Mouse (Mus musculus) heart, embryonic 16.5 days (tissue): ENCODE results near the gene Col27a1. TPM values are rescaled to one million over a fixed set of nuclear protein-coding genes. Genes with fewer than 3 reads are reported as not detected.

ENCODE experiments used
- ATAC-seq: fragments of 200-750 bp; cut with Nextera tagmentation; replicated peaks from 2 replicates; pipeline ENCODE4 v1.8.0; 2017; ENCODE audit warnings: moderate number of reproducible peaks; ENCODE audit not compliant: insufficient read depth, low FRiP score; ENCODE audit errors: extremely low read depth
- H3K27ac ChIP-seq: fragments of 300-500 bp; sonication (generic); 2 replicates; pipeline ENCODE4 v1.5.1; 2014; ENCODE audit warnings: mild to moderate bottlenecking, low read length, control low read depth, moderate library complexity
- H3K27me3 ChIP-seq: fragments of 300-500 bp; sonication (generic); 2 replicates; pipeline ENCODE4 v1.6.1; 2014; ENCODE audit warnings: low read length, mixed read lengths; ENCODE audit not compliant: control insufficient read depth, insufficient read depth
- H3K36me3 ChIP-seq: fragments of 300-500 bp; sonication (generic); 2 replicates; pipeline ENCODE4 v1.6.1; 2014; ENCODE audit not compliant: control insufficient read depth, insufficient read depth
- H3K4me1 ChIP-seq: fragments of 300-500 bp; sonication (generic); 2 replicates; pipeline ENCODE4 v1.6.1; 2014; ENCODE audit warnings: low read length, mixed read lengths; ENCODE audit not compliant: control insufficient read depth, insufficient read depth
- H3K4me2 ChIP-seq: fragments of 300-500 bp; sonication (generic); 2 replicates; pipeline ENCODE4 v1.6.1; 2014; ENCODE audit warnings: low read depth, mild to moderate bottlenecking, control low read depth, low read length
- H3K4me3 ChIP-seq: fragments of 300-500 bp; sonication (generic); 2 replicates; pipeline ENCODE4 v1.5.1; 2014; ENCODE audit warnings: mild to moderate bottlenecking, control low read depth, low read length
- H3K9ac ChIP-seq: fragments of 300-500 bp; sonication (generic); 2 replicates; pipeline ENCODE4 v1.6.1; 2014; ENCODE audit warnings: low read length, control low read depth
- H3K9me3 ChIP-seq: fragments of 300-500 bp; sonication (generic); replicated peaks from 2 replicates; pipeline ENCODE4 v1.6.1; 2016; ENCODE audit warnings: low read length; ENCODE audit not compliant: control insufficient read depth
- WGBS: fragments of 180-500 bp; shearing (Covaris S2); extraction: QIAGEN DNeasy Blood & Tissue Kit; methylation state at CpG from one replicate; pipeline ENCODE4 v1.1.7; 2014; 5-methylcytosine and 5-hydroxymethylcytosine counted together
- polyA plus RNA-seq: library from polyadenylated mRNA; unstranded; fragments of >200 nt; fragmentation: Nextera tagmentation; extraction: Ambion mirVana; gene quantifications from 2 replicates; pipeline ENCODE4 v1.2.1, GENCODE M21; 2015

Gene Col27a1
- polyA plus RNA-seq, 1 experiment from 2014 or later = 3.0 TPM

DNA sequence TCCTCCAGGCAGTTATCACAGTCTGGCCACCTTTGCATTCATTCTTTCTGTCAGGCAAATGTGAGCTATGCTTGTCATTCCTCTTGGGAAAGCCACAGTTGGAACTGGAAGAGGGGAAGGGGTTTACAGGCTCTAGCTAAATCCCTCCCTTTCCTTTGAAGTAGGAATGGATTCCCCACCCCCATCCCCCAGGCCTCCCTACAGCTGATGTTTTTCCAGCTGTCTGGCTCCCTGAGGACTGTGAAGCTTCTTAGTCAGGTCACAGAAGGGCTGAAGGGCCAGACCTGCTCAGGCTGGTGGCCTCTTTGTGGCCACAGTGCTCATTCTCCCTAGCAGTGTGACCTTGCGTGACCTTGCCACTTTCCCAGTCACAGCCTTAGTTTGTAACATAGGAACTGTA lies 49.1 kb downstream of the Col27a1 start:
- Histone ChIP-seq H3K9ac (no peak overlapping the region), H3K27ac (no peak overlapping the region), H3K27me3 (no peaks in the 10 kb centered on the region), H3K4me2 (no peak overlapping the region), H3K4me3 (no peak overlapping the region), H3K9me3 (no peaks in the 10 kb centered on the region), H3K36me3 (no peaks in the 10 kb centered on the region), H3K4me1 (peaks cover 19% of the 10 kb centered on the region)
- WGBS = 52% methylated on average over 1 of the region's 1 CpGs
- ATAC-seq = no peak

DNA sequence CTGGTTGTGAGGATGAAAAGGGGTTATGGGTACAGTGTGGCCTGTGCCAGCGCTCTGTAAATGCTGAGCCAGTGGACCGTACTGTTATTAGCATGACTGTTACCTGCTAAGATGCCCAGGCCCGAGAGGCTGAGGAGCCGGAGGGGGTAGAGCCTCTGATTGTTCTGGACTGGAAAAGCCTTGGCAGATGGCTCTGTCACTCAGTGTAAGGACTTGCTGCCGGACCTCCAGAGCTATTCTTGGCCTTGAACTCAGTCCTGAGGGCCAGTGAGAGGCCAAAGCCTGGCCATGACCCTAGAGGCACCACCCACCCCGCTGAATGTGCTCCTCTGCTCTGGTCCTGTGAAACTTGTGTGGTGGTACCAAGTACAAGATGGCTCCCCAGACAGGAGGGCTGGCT lies 52.5 kb downstream of the Col27a1 start:
- ATAC-seq = no peak

DNA sequence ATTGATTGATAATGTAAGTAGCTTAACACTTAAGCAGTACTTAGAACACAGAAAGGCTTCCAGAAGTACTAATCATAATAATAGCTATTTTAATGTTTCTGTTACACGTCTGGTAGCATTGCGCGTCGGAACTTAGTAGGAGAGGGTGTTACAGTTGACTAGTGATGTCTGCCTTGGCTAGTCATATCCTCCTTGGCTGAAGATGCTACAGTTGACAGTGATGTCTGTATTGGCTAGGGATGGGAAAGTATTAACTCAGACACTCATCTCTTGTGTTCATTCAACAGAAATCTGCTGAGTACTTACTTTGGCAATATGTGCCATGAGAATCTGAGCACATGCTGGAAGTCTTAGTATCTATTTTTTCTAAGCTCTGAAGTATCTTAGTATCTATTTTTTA lies 53.3 kb downstream of the Col27a1 start:
- H3K9me3 ChIP-seq = no peaks in the 10 kb centered on the region
- no peak overlapping the region for H3K27ac ChIP-seq
- H3K4me1 ChIP-seq = peaks cover 2% of the 10 kb centered on the region; the same call in 1 of the 2 replicates
- WGBS = 94% methylated on average over 4 of the region's 4 CpGs
- no peak for ATAC-seq
- H3K9ac ChIP-seq = no peak overlapping the region
- no peaks in the 10 kb centered on the region for H3K36me3 ChIP-seq
- peaks cover 5% of the 10 kb centered on the region; the same call in 1 of the 2 replicates for H3K27me3 ChIP-seq
- no peak overlapping the region for H3K4me2 ChIP-seq
- no peak overlapping the region for H3K4me3 ChIP-seq

More for the DNA sequence above, 52.5 kb downstream of the Col27a1 start:
- Histone ChIP-seq H3K36me3 (no peaks in the 10 kb centered on the region), H3K9ac (no peak overlapping the region), H3K4me3 (no peak overlapping the region), H3K4me2 (no peak overlapping the region), H3K9me3 (no peaks in the 10 kb centered on the region), H3K4me1 (peaks cover 2% of the 10 kb centered on the region; the same call in 1 of the 2 replicates), H3K27me3 (peaks cover 5% of the 10 kb centered on the region; the same call in 1 of the 2 replicates), H3K27ac (no peak overlapping the region)
- WGBS = 86% methylated on average over 6 of the region's 6 CpGs

DNA sequence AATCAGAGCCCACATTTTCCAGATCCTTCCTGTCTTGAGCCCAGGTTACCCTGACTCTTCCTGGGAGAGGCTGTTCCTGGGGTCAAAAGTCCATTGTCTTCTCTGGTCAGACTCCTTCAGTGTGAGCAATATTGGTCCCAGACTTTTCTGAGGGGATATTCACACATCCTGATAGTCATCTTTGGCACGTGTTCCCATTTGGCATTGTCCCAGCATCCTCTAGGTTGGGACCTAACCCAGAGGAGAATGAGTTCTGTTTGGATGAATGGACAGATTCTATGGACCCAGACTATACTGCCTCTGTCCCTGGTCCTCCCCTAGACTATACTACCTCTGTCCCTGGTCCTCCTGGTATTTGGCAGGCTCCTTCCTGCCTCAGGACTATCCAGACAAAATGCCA lies 53.8 kb downstream of the Col27a1 start:
- H3K27me3 ChIP-seq = peaks cover 5% of the 10 kb centered on the region; the same call in 1 of the 2 replicates

DNA sequence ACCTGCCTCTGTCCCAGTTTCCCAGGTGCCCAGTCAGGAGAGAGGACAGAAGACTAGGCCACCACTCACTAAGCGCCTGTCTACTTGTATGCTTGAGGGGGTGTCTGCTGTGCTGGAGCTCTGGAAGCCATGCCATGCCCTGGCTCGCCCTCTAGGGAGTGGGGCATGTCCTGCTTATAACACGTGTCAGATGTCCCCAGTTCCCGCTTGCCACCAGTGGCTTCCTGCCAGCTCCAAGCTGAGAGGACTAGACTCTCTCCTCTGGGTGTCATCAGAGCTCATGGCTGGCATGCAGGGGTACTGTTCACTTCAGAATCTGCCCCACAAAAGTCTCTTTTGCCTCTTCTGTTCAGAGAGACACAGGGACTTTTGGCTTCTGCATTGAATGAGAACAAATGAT lies 55.0 kb downstream of the Col27a1 start:
- Histone ChIP-seq H3K4me2 (no peak overlapping the region), H3K27ac (no peak overlapping the region), H3K4me1 (no peaks in the 10 kb centered on the region; the same call in 1 of the 2 replicates), H3K9me3 (no peaks in the 10 kb centered on the region), H3K27me3 (peaks cover 5% of the 10 kb centered on the region; the same call in 1 of the 2 replicates), H3K9ac (no peak overlapping the region), H3K4me3 (no peak overlapping the region), H3K36me3 (no peaks in the 10 kb centered on the region)
- ATAC-seq = peak; percentile 52; the same call in 1 of the 2 replicates
- 52% methylated on average over 4 of the region's 4 CpGs for WGBS

More for the DNA sequence above, 53.8 kb downstream of the Col27a1 start:
- no peaks in the 10 kb centered on the region for H3K9me3 ChIP-seq
- 52% methylated on average over 1 of the region's 1 CpGs for WGBS
- no peak for ATAC-seq
- H3K4me3 ChIP-seq = no peak overlapping the region
- peaks cover 2% of the 10 kb centered on the region; the same call in 1 of the 2 replicates for H3K4me1 ChIP-seq
- H3K36me3 ChIP-seq = no peaks in the 10 kb centered on the region
- no peak overlapping the region for H3K4me2 ChIP-seq
- H3K27ac ChIP-seq = no peak overlapping the region
- H3K9ac ChIP-seq = no peak overlapping the region

DNA sequence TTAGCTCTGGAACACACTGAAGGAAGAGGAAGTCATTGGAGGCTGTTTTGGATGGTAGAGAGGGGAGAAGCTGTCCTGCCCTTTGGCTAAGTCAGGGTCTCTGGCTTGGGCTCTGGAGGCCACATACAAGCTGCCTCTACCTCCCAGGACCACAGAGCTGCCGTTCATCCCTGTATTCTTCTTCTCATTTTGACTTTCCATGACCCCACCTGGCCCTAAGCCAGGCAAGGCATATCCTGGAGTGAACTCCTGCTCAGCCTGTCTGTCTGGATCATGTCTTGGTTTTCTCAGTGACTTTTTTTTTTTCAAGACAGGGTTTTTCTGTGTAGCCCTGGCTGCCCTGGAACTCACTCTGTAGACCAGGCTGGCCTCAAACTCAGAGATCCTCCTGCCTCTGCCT lies 60.7 kb downstream of the Col27a1 start:
- no peak overlapping the region for H3K9ac ChIP-seq
- no peaks in the 10 kb centered on the region for H3K9me3 ChIP-seq
- H3K36me3 ChIP-seq = no peaks in the 10 kb centered on the region
- no peak overlapping the region for H3K27ac ChIP-seq
- no peaks in the 10 kb centered on the region; the same call in 1 of the 2 replicates for H3K4me1 ChIP-seq
- no peak for ATAC-seq
- 50% methylated on average over 1 of the region's 1 CpGs for WGBS
- H3K4me3 ChIP-seq = no peak overlapping the region
- H3K27me3 ChIP-seq = peaks cover 5% of the 10 kb centered on the region; the same call in 1 of the 2 replicates
- no peak overlapping the region for H3K4me2 ChIP-seq

DNA sequence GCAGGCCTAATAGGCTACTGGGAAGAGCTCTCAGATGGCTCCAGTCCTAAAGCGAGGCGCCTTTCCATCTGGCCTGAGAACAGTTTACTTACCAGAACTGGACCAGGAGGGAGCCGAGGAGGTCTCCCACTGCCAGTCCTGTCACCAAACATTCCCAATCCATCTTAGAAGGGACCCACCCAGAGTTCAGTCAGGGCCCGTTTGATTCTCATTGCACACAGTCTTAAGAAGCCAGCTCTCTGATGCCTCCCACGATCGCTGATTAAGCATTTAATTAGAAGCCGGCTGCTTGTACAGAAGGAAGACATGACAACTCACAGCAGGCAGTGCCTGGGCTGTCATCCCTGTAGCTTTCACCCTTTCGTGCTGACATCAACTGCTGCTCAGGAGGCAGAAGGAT lies 61.4 kb downstream of the Col27a1 start:
- Histone ChIP-seq H3K4me1 (no peaks in the 10 kb centered on the region; the same call in 1 of the 2 replicates), H3K27ac (no peak overlapping the region), H3K4me3 (no peak overlapping the region), H3K4me2 (no peak overlapping the region), H3K9ac (no peak overlapping the region), H3K9me3 (no peaks in the 10 kb centered on the region), H3K27me3 (peaks cover 3% of the 10 kb centered on the region; the same call in 1 of the 2 replicates), H3K36me3 (no peaks in the 10 kb centered on the region)
- no peak for ATAC-seq
- WGBS = 69% methylated on average over 8 of the region's 8 CpGs

DNA sequence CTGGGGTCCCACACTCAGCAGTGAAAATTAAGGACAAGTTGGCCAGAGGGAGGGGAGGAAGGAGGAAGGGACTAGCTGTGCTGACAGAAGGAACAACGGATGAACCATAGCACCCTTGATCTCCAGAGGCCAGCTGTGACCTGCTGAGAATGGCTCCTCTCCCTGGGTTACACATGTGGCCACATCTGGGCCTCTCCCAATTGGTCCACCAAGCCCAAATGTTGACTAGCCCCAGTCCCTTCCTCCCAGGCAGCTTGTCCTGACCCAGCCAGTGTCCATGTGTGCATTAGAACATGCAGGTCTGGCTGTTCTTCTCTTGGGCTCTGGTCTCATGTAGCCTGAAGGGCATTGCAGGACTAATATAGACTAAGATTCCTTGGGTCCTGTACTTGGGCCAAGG lies 62.8 kb downstream of the Col27a1 start:
- H3K4me3 ChIP-seq = no peak overlapping the region
- H3K9ac ChIP-seq = no peak overlapping the region
- WGBS = 89% methylated on average over 1 of the region's 1 CpGs
- no peaks in the 10 kb centered on the region for H3K27me3 ChIP-seq
- H3K36me3 ChIP-seq = no peaks in the 10 kb centered on the region
- H3K4me2 ChIP-seq = no peak overlapping the region
- H3K4me1 ChIP-seq = no peaks in the 10 kb centered on the region; the same call in 1 of the 2 replicates
- no peaks in the 10 kb centered on the region for H3K9me3 ChIP-seq
- no peak overlapping the region for H3K27ac ChIP-seq
- no peak for ATAC-seq

DNA sequence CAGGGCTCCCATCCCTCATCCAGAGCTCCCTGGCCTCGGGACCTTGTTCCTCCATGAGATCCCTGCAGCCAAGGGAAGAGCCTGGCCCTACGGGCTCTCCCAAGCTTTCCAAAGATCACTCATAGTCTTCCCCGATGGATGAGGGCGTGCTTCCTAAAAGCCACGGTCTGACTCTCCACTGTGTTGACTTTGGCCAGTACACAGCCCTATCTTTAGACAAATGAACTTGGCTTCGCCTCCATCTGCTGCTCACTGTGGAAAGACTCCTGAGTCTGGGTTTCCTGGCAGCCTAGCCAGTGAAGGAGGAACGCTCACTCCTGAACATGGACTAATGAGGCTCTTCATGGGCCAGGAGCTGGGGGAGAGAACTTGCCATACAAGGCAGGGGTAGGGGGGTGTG lies 65.0 kb downstream of the Col27a1 start:
- 46% methylated on average over 7 of the region's 7 CpGs for WGBS
- Histone ChIP-seq H3K27me3 (no peaks in the 10 kb centered on the region), H3K36me3 (no peaks in the 10 kb centered on the region), H3K9ac (no peak overlapping the region), H3K27ac (no peak overlapping the region), H3K4me1 (no peaks in the 10 kb centered on the region; the same call in 1 of the 2 replicates), H3K9me3 (no peaks in the 10 kb centered on the region), H3K4me2 (no peak overlapping the region), H3K4me3 (no peak overlapping the region)
- ATAC-seq = peak; percentile 61
